Mouse (Mus musculus): ENCODE data around the gene Ank3. TPM values are rescaled to one million over a fixed set of nuclear protein-coding genes. Genes with fewer than 3 reads are reported as not detected.
"Not testable (repeated sequence)": the region's sequence is repeated elsewhere in the genome, so short reads cannot be mapped to it uniquely, and the experiment has no call there.

Ank3 gene
- total RNA-seq, 2 experiments from 2014 or later, result 58.0 to 76.6 TPM

DNA sequence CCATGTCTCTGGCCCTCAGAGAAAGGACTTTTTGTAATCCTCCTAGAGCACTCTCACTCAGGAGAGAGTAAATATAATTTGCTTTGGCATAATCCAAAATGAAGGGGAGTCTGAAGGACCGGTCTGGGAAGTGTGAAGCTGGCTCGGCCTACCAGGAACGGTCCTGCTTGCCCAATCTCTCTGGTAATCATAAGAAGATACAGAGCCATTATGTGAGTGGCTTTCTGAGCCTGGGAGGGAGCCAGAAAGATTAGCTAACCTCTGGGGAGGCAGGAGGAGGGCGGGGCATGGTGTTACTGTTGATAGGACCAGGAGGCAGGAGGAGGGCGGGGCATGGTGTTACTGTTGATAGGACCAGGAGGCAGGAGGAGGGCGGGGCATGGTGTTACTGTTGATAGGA, 511.7 kb downstream of the Ank3 start:
- DNase-seq, result peak; percentile 42 to 44
- intact Hi-C loops (cut with DNase I), result loop anchor here (5.0 kb wide), 1 partner anchor 52 kb away; no protein-coding TSS in a partner anchor

DNA sequence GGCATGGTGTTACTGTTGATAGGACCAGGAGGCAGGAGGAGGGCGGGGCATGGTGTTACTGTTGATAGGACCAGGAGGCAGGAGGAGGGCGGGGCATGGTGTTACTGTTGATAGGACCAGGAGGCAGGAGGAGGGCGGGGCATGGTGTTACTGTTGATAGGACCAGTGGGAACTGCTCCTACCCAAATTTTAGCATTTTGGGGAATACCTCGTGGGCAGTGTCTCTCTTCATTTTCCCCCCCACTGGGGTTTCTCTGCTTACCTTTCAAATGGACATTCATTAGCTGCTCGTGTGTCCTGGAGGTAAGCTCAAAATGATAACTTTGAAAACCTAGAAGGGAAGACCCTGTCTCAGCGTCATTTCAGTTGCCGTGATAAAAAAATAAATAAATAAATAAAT, 512.2 kb downstream of the Ank3 start:
- not testable (repeated sequence) for DNase-seq
- intact Hi-C loops (cut with DNase I), result loop anchor here (5.0 kb wide), 1 partner anchor 52 kb away; no protein-coding TSS in a partner anchor

DNA sequence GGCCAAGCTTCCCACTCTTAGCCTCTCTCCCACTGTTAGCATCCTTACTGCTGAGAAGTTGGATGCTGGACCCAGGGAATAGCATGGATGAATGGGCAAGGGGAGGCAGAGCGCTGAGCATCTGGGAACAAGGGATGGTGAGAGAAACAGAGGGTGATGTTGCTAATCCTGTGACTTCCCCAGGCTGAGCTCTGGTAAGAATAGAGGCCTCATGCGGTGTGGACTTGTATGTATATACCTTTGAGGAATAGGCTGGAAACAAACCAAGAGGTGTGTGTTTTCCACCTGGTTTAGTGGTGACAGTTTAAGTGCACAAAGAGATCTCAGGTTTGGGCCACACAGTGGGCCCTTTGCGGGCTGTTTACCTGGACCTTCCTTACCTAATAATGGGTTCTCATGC, 517.0 kb downstream of the Ank3 start:
- DNase-seq, result no peak
- intact Hi-C loops (cut with DNase I), result no loop called here

DNA sequence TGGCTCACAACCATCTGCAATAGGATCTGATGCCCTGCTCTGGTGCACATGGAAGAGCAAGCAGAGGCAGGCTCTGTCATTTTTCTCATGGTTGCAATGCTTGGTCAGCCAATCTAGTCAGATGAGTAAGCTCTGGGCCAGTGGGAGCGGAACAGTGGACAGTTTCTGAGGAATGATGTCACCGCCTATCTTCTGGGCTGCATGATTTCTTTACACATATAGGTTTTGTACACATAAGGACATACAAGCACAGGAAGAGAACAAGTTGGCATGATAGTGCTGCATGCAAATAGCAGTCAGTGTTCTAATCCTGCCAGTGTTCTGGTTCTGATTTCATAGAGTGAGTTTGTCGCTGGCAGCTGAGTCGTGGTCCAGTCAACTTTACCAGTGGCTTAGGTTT, 517.6 kb downstream of the Ank3 start:
- intact Hi-C loops (cut with DNase I), result no loop called here
- DNase-seq, result no peak

DNA sequence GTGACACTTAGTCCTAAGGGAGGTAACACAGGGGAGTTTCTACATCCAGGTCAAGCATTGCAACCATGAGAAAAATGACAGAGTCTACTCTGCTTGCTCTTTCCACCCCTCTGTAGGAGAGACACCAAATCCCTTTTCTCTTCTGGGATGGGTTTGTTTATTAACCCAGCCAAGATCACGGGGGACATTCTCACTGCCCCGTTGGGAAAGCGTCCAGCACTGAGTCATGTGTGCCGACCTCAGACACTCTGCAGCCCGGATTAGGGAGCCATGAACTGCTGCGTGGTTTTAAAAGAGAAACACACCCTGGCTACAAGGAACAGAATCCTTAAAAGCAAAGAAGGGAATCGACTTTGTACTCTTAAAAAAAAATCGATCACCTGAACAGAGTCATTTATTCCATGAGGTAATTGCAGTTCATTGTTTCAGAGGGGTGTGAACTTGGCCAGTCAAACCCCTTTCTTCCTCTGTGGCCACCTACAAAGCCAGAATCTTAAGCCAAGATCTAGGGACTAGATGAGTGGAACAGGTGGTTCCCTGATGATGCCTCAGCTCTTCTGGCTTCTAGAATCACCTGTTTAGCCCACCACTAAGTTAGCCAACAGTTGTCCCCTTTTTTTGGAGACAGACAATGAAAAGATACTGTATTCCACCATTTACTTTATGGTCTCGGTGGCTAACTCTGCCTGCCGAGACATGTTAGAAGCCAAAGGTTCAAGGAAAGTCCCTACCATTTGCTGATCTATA, 518.3 kb downstream of the Ank3 start:
- DNase-seq, result peak; percentile 49 to 51
- intact Hi-C loops (cut with DNase I), result no loop called here

DNA sequence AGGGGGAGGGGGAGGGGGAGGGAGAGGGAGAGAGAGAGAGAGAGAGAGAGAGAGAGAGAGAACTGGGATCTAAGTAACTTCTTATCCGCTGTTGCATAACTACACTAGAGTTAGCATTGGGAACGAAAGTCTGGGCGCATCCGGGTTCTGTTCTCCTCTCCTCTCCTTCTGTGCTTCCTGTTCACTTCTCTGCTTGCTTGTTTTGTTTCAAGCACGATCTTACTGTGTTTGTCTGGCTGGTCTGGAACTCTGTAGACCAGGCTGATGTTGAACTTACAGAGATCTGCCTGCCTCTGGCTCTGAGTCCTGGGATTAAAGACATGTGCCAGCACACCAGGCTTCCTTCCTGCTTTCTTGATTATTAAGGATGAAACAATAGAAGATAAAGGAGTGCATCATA, 519.1 kb downstream of the Ank3 start:
- intact Hi-C loops (cut with DNase I), result no loop called here

DNA sequence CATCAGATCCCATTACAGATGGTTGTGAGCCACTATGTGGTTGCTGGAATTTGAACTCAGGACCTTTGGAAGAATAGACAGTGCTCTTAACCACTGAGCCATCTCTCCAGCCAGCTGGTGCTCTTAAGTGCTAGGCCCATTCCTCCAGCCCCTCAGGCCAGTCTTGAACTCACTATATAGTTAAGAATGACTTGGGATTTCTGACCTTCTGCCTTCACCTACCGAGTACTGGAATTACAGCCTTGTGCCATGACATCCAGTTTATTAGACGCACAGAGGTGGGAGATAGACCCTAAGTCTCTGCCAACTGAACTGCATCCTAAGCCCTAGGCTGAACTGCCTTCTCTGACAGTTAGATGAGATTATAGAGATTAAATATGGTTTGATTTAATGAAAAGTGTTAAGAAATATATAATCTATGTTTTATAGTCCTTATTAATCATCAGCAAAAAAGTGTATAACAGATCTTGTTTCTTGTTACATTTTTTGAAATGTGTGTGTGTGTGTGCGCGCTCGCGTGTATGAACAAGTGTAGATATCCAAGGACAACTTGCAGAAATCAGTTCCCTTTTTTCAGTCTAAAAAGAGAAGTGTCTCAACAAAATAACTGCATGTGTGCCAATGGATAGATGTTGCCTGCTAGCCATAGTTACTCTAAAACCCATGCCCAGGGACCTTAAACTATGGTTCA, 520.0 kb downstream of the Ank3 start:
- no peak for DNase-seq
- intact Hi-C loops (cut with DNase I), result no loop called here

More for the DNA sequence above, 519.1 kb downstream of the Ank3 start:
- DNase-seq, result no peak

DNA sequence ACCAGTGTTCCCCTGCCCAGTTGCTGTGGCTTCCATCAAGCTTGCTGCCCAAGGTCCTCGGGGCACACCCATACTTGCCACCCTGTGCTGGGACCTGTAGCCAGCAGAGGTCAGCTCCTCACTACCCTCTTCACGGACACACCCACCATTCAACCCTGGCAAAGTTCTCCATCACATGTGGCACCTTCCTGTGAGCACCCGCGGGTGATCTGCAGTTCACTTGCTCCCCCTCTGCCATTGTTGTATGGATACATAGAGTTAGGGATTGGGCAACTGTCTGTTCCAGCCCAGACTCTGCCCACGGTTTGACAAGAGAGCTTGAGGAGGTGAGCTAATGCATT, 520.5 kb downstream of the Ank3 start:
- intact Hi-C loops (cut with DNase I), result no loop called here

DNA sequence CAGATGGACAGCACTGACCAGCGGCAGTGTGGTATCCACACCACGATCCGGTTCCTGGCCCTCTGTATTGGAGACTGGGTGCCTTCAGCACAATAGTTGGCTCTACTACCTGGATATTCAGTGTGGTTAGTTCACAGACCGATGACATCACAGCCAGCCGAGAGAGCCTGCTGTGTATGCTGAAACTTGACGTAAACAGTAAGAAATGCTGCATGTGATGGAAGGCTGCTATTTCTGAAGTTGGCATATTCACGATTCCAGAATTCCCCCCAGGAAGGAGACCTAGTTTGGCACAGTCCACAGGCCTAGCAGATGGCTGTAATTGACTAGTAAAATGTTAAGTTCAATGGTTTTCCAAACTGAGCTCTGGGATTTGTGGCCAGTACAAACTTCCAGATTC, 521.2 kb downstream of the Ank3 start:
- DNase-seq, result no peak
- intact Hi-C loops (cut with DNase I), result no loop called here

More for the DNA sequence above, 520.5 kb downstream of the Ank3 start:
- DNase-seq, result no peak

DNA sequence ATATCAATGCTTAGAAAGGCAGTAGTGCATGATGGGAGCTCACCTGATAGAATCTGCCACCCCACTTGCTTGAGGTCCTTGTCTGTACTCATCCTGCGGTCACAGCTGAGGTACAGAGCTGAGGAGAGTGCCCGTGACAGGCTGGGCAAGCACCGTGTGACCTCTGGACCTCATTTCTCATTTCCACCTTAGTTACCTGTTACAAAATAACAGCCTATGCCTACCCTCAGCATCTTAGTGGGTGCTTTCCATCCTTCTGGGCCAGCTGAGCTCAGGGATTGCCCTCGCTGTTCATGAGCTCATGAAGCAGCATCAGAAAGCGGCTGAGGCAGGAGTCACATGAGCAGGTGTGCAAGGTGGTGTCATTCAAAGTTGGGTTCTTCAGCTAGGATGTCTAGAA, 523.5 kb downstream of the Ank3 start:
- intact Hi-C loops (cut with DNase I), result no loop called here
- DNase-seq, result no peak

DNA sequence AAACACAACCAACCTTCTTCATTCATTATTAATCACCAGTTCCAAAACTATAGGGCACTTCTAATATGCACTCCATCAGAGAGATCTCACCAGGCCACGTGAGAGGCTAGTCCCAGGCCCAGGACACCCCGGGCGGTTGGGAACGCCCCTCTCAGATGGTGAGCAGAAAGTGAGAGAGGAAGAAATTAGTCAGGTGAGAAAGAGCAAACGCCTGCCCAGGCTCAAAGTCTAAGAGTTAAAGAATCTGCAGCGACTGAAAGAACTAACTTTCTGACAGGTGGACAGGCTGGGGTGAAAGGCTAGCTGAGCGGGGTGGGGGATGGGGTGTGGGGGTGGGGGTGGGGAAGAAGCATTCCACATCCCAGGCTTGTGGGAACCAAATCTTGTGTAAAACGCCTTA, 525.2 kb downstream of the Ank3 start:
- intact Hi-C loops (cut with DNase I), result no loop called here
- DNase-seq, result no peak

DNA sequence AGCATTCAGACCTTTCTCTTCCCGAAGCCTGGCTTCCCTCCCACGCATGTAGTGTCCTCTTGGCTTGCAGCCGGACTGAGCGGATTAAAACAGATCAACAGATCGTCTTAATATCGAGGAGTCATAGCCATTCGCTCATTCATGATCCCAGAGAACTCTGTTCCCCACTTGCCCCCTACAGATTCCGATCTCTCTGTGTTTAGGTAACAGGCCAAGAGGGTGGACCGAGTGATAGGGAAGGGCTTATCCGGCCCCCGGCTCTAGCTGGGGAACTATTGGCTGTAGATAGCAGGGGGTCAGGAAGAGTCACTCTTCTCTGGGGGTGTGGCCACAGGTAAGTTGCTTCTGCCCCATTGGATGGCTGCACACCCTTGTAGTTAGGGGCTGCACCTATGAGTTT, 525.7 kb downstream of the Ank3 start:
- DNase-seq, result peak; percentile 42 to 45
- intact Hi-C loops (cut with DNase I), result no loop called here

DNA sequence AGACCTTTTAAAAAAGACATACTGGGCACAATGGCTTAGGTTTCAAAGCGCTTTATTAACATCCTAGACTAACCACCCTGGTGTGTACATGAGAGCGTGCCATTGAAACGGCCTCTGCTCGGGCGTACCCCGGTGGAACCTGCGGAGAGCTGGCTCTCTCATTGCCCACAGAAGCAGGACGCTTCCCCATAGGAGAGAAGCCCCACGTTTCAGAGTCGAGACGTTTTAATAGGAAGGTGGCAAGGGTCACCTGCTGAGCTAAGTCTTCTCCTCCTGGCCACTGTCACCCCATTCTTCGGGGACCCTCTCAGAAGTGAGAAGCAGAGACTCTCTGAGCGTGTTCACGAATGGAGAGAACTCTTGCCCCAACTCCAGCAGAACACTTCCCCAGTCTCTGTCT, 526.3 kb downstream of the Ank3 start:
- DNase-seq, result peak in 1 of 2 experiments; percentile 27
- intact Hi-C loops (cut with DNase I), result no loop called here

DNA sequence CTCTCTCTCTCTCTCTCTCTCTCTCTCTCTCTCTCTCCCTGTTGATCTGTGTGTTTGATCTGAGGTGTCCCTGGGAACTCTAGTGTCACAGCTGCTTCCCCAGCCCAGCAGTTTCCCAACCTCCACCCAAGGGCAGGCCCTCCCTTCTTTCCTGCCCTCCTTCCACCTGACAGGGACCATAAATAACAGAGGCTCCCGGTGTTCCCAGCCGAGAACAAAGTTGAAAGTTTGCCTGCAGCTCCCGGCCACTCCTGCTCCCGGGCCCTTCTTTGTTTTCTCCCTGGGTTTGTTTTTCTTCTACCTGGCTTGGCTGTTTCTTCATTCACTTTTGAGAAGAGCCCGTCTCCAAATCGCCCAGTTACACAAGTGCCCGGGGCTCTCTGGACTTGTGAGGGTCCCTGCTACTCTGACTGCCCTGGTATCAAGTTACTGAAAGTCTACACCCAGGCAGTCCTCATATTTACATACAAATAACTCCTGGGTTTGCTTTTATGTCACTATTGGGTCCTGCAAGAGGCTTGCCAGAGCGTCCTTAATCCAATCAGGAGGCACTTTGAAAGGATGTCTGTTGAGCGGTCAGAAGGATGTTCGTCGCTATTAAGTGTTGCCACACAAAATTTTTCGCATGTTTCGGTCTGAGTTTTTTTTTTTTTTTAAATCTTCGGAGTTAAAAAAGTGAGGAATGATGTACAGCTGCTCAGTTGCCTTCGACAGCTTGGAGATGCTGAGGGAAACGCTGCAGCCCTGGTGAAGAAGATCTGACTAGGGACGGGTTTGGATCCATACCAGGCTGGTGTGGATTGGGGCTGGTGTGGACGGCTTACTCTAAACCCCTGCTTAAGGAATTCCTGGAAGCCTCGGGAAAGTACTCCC, 526.9 kb downstream of the Ank3 start:
- peak; percentile 55 to 66 for DNase-seq
- intact Hi-C loops (cut with DNase I), result no loop called here

DNA sequence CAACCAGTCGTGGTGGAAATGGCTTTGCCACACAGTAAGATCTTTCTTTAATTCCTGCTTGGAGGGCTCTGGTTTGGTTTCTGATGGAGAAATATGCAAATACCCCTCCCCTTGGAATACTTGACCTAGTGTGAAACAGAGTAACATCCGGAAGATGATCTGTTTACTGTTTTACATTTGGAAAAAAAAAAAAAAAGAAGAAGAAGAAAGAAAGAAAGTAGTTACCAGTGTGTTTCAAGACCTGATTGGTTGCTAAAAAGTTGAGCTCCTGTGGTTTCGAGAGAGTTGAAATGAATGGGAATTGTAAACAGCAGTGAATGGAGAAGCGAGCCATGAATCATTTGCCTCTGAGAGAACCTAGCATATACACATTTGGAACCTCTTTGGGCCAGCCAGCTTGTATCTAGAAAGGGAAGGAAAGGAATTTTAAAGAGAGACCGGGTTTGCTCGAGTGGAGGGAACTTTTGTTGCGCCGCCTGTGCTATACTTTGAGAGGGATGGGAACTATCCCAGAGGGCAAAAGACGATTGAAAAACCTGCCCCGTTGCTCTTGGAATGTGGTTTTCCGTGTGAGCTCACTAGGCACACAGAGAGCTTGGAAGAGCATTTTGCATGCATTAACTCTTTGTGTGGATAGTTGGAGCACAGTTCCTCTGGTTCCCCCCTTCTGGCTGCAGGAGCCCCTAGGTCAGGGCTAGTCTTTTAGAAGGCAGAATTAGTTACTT, 527.7 kb downstream of the Ank3 start:
- intact Hi-C loops (cut with DNase I), result no loop called here

DNA sequence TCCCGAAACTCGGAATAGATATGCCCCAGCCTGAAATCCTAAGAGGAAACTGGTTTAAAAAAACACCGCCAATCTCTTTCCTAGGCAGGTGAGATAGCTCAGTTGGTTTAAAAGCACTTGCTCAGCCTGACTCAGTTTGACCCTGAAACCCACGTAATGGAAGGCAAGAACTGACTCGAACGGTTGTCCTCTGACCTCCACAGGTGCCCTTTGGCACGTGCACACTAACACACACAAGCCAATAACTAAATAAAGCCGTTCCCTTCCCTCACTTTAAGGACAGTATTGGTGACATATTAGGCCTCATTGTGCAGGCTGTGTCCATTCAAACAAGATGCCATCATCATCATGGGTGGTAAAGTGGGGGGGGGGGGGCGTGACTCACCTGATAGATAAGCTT, 528.4 kb downstream of the Ank3 start:
- intact Hi-C loops (cut with DNase I), result no loop called here
- DNase-seq, result no peak

More for the DNA sequence above, 527.7 kb downstream of the Ank3 start:
- DNase-seq, result peak in 1 of 2 experiments; percentile 15

DNA sequence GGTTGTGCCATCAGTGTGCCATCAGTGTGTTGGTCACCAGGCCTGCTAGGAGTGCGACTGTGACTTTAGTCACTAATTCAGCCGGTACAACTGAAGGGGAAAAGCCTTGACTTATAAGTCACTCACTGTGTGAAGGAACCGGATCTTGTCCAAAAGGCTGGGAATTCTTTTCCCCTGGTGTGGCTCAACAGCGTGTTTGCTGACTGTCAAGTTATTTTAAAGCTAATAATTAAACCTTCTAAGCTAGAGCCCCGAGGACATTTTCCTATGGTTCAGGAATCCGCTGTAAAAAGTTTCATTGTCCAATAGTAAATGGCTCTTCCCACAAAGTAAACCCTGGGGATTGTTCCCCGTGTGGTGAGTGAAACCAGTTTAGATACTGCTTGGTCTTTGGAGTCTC, 529.8 kb downstream of the Ank3 start:
- DNase-seq, result no peak
- intact Hi-C loops (cut with DNase I), result no loop called here

DNA sequence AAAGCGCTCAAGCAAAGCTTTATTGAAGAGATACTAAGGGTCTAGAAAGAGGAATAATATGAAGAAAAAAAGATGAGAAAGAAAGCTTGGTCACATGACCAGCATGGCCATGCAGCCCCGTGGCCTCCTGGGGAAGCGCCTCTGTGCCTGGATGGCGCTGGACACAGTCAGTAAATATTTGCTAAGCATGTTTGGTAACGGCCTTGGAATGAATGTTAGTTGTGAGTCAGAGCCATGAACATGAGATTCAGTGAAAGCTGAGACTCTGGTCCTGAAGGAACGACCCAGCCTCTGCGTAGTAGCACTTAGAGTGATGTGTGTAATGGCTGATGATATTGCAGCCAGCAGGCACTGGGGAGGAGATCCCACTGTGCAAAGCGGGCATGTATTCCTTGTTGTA, 531.9 kb downstream of the Ank3 start:
- intact Hi-C loops (cut with DNase I), result no loop called here
- no peak for DNase-seq

DNA sequence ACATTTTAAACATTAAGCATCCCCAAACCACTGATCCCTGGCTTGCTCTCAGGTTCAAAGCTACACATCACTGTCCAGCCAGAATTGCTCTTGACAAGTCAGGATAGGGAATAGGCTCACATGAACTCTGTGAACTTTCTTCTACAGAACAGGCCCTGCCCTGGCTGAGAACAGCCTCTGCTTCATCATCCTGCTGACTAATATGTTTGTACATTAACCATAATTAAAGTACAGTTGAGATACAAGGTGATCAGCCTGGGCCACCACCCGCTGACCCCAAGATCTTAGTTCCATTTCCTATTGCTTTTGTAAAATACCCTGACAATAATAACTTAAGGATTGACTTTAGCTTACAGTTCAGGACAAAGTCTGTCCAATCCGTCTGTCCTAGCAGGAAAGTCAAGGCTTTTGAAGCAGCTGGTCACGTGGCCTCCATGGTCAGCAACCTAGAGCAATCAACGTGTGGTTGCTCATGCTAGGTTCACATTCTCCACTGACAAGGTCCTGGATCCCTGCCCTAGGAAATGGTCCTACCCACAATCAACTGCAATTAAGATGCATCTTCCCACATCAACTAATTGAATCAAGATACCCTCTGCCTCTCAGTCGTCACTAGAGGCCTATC, 538.0 kb downstream of the Ank3 start:
- intact Hi-C loops (cut with DNase I), result no loop called here
- no peak for DNase-seq

DNA sequence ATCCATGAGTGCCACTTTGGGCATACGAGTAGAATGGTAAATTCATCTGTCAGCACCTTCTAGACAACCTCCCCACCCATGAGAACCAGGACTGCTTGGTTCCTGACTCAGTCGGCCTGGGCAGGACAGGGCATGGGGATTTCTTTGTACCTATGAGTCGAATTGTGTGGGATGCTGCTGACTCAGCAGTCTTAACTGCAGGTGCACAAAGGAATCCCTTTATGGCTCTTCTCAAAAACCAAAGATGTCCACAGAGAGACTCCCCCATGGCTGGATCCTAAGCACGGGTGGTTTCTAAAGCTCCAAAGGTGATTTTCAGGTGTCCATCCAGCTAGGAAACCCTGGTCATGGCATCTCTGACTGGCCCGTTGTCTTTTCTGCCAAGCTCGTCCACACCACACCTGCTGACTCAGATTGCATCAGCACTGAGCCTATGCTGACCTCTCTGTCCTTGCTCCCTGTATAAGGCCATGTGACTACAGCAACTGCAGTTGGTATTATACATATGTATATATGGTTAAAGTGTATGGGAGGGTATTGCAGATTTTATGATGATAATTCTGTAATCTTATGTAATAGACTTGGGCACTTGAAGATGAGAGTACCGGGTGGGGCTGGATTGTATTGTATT, 538.8 kb downstream of the Ank3 start:
- no peak for DNase-seq
- intact Hi-C loops (cut with DNase I), result no loop called here
